Mouse (Mus musculus) neural tube, embryonic 14.5 days (tissue): Measurements from ENCODE around the gene Prh1. TPM values are rescaled to one million over a fixed set of nuclear protein-coding genes. Genes with fewer than 3 reads are reported as not detected.
"Not testable (repeated sequence)": the region's sequence is repeated elsewhere in the genome, so short reads cannot be mapped to it uniquely, and the experiment has no call there.

Experiments used
- ATAC-seq: fragments of 200-750 bp; cut with Nextera tagmentation; 2 replicates; pipeline ENCODE4 v1.8.0; 2017; ENCODE audit warnings: low read depth, mild to moderate bottlenecking, moderate TSS enrichment, moderate library complexity
- H3K27ac ChIP-seq: fragments of 300-500 bp; sonication (generic); 2 replicates; pipeline ENCODE4 v1.5.1; 2014; ENCODE audit warnings: low read depth, mild to moderate bottlenecking, control low read depth, low read length, moderate library complexity, mixed read lengths
- H3K27me3 ChIP-seq: fragments of 300-500 bp; sonication (generic); 2 replicates; pipeline ENCODE4 v1.6.1; 2014; ENCODE audit warnings: low read length; ENCODE audit not compliant: control insufficient read depth, insufficient read depth
- H3K36me3 ChIP-seq: fragments of 300-500 bp; sonication (generic); 2 replicates; pipeline ENCODE4 v1.6.1; 2014; ENCODE audit warnings: low read length, mixed read lengths; ENCODE audit not compliant: control insufficient read depth, insufficient read depth
- H3K4me1 ChIP-seq: fragments of 300-500 bp; sonication (generic); 2 replicates; pipeline ENCODE4 v1.6.1; 2014; ENCODE audit warnings: low read length; ENCODE audit not compliant: control insufficient read depth, insufficient read depth
- H3K4me2 ChIP-seq: fragments of 300-500 bp; sonication (generic); 2 replicates; pipeline ENCODE4 v1.6.1; 2014; ENCODE audit warnings: mild to moderate bottlenecking, low read depth, low read length, control low read depth
- H3K4me3 ChIP-seq: fragments of 300-500 bp; sonication (generic); 2 replicates; pipeline ENCODE4 v1.5.1; 2014; ENCODE audit warnings: low read depth, low read length, control low read depth, mixed read lengths
- H3K9ac ChIP-seq: fragments of 300-500 bp; sonication (generic); replicated peaks from 2 replicates; pipeline ENCODE4 v1.6.1; 2014; ENCODE audit warnings: low read depth, mild to moderate bottlenecking, control low read depth, low read length, mixed read lengths
- H3K9me3 ChIP-seq: fragments of 300-500 bp; sonication (generic); 2 replicates; pipeline ENCODE4 v1.6.1; 2016; ENCODE audit warnings: low read length; ENCODE audit not compliant: control insufficient read depth
- WGBS: fragments of 180-500 bp; shearing (Covaris S2); extraction: QIAGEN DNeasy Blood & Tissue Kit; methylation state at CpG from one replicate; pipeline ENCODE4 v1.1.7; 2014; 5-methylcytosine and 5-hydroxymethylcytosine counted together
- polyA plus RNA-seq: library from polyadenylated mRNA; unstranded; fragments of >200 nt; fragmentation: Nextera tagmentation; extraction: Ambion mirVana; gene quantifications from 2 replicates; pipeline ENCODE4 v1.2.1, GENCODE M21; 2014

Gene Prh1
- not detected in 2 replicates for polyA plus RNA-seq

DNA sequence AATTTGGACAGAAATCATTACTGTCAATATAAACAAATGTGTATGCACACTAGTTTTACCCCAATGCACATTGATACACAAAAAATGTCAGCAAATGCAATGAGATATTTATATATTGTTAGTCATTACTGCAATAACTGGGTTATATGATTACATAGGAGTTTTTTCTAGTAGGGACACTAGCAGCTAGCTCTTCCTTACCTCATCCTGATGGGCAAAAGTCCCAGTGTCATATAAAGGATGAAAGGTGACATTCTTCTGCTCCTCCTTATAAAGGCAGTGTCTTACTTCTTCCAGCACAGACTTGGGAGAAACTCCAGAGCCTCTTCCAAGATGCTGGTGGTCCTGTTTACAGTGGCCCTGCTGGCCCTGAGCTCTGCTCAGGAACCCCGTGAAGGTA is at the start of gene Prh1:
Gene Prh1, plus strand, starts transcription at position 301 of the 400 bp plus-strand sequence.
- ATAC-seq, H3K4me1 ChIP-seq, H3K9ac ChIP-seq, H3K27ac ChIP-seq, H3K27me3 ChIP-seq, H3K4me3 ChIP-seq, H3K9me3 ChIP-seq, H3K36me3 ChIP-seq, H3K4me2 ChIP-seq: not testable (repeated sequence)
- WGBS: 79% methylated on average over 1 of the region's 1 CpGs

DNA sequence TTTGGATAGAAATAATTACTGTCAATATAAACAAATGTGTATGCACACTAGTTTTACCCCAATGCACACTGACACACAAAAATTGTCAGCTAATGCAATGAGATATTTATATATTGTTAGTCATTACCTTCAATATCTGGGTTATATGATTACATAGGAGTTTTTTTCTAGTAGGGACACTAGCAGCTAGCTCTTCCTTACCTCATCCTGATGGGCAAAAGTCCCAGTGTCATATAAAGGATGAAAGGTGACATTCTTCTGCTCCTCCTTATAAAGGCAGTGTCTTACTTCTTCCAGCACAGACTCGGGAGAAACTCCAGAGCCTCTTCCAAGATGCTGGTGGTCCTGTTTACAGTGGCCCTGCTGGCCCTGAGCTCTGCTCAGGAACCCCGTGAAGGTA is 26.0 kb downstream of the Prh1 start, which contains the start of gene Prp2:
Gene Prp2, plus strand, starts transcription at position 301 of the 400 bp plus-strand sequence.
- H3K4me3 ChIP-seq, H3K27ac ChIP-seq, H3K27me3 ChIP-seq, ATAC-seq, H3K36me3 ChIP-seq, H3K9me3 ChIP-seq, H3K4me1 ChIP-seq, H3K9ac ChIP-seq, H3K4me2 ChIP-seq: not testable (repeated sequence)
- WGBS: 58% methylated on average over 2 of the region's 2 CpGs

Other genes starting within 250 kb of the Prh1 start
- gene Gm8882, start 205.7 kb upstream of the Prh1 start, polyA plus RNA-seq: not detected in 2 replicates
- gene Prp2, start 26.1 kb downstream of the Prh1 start, polyA plus RNA-seq: not detected in 2 replicates
- not detected in 2 replicates for gene A630073D07Rik, start 81.7 kb downstream of the Prh1 start, polyA plus RNA-seq
- gene Tas2r120, start 87.1 kb downstream of the Prh1 start, polyA plus RNA-seq: not detected in 2 replicates
- not detected in 2 replicates for gene Tas2r121, start 131.2 kb downstream of the Prh1 start, polyA plus RNA-seq
- not detected in 2 replicates for gene Tas2r122, start 142.1 kb downstream of the Prh1 start, polyA plus RNA-seq
- not detected in 2 replicates for gene Tas2r115, start 168.2 kb downstream of the Prh1 start, polyA plus RNA-seq
- not detected in 2 replicates for gene Tas2r124, start 184.9 kb downstream of the Prh1 start, polyA plus RNA-seq
- not detected in 2 replicates for gene Tas2r102, start 192.3 kb downstream of the Prh1 start, polyA plus RNA-seq
- gene Tas2r136, start 208.4 kb downstream of the Prh1 start, polyA plus RNA-seq: not detected in 2 replicates
- gene Tas2r117, start 233.0 kb downstream of the Prh1 start, polyA plus RNA-seq: not detected in 2 replicates